Mouse (Mus musculus) stomach, postnatal 0 days (tissue): ENCODE measurements around the gene Gm20431.
A peak's percentile ranks its signal among the peaks of the same experiment; 100 is the strongest.

Source experiments
- CTCF ChIP-seq: IDR thresholded peaks from 2 replicates; pipeline ENCODE4 v1.5.1; 2016; ENCODE audit warnings: antibody characterized with exemption, low read depth, mild to moderate bottlenecking, moderate library complexity
- EP300 ChIP-seq: optimal IDR thresholded peaks from 2 replicates; pipeline ENCODE3; 2016; ENCODE audit warnings: antibody characterized with exemption

GRCm38 (mm10) chr2:167631591-167632448 lies 29.5 kb downstream of the Gm20431 start, which contains the start of gene Ube2v1:
- TF ChIP-seq CTCF: peak; percentile 54
- TF ChIP-seq EP300: peak; percentile 24
